Mouse (Mus musculus): ENCODE measurements around the gene Tbxa2r. TPM values are rescaled to one million over a fixed set of nuclear protein-coding genes. Genes with fewer than 3 reads are reported as not detected.

Gene Tbxa2r
- polyA plus RNA-seq, 1 experiment from 2014 or later: 3.1 TPM

DNA sequence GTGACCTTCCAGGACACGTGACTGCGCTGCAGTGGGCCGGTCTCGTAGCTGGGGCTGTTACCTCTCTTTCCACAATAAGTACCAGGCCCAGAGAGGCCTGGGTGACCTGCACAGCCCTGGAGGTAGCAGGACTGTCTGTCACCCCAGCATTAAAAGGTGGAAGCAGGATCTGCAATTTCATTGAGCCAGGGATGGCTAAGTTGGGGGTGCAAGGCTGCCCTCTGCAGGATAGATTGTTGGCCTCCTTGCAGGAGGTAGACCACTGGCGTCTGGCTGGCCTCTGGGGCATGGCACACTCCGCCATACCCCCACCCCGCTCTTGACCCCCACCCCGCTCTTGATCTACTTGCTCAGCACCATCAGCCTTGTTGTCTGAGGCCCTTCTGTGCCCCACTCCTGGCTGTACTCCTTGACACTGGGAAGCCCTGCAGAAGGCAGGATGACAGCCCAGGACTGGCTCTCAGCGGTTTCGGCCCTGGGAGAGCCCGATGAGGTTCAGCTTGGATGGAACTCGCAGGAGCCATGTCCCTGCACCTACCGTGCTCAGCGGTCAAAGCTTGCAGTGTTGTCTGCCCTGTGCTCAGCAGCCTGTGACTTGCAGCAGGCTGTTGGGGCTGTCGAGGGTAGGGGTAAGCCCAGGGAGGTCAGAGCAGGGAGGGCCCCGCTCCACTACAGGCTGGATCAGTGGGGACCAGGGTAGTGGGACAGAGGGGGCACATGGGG is 12.0 kb upstream of the Tbxa2r start:
- Histone ChIP-seq H3K36me3 (peaks cover 58% of the 10 kb centered on the region), H3K27ac (replicated peaks) (no peak overlapping the region), H3K27me3 (no peaks in the 10 kb centered on the region), H3K4me3 (no peak overlapping the region), H3K4me2 (replicated peaks) (no peak overlapping the region), H3K9me3 (no peaks in the 10 kb centered on the region), H3K9ac (replicated peaks) (no peak overlapping the region), H3K4me1 (peaks cover 17% of the 10 kb centered on the region)
- no peak for ATAC-seq (replicated peaks)
- WGBS: 48% methylated on average over 16 of the region's 16 CpGs

- Histone ChIP-seq H3K36me3 (peaks cover 50% of the 10 kb centered on the region), H3K27ac (replicated peaks) (no peak overlapping the region), H3K9ac (replicated peaks) (no peak overlapping the region), H3K4me2 (replicated peaks) (no peak overlapping the region), H3K4me3 (no peak overlapping the region), H3K9me3 (no peaks in the 10 kb centered on the region), H3K27me3 (no peaks in the 10 kb centered on the region), H3K4me1 (peaks cover 25% of the 10 kb centered on the region)
- ATAC-seq (replicated peaks): no peak
- 10% methylated on average over 19 of the region's 20 CpGs for WGBS
Observed at GRCm38 (mm10) chr10:81317273-81317672, 11.3 kb upstream of the Tbxa2r start.

DNA sequence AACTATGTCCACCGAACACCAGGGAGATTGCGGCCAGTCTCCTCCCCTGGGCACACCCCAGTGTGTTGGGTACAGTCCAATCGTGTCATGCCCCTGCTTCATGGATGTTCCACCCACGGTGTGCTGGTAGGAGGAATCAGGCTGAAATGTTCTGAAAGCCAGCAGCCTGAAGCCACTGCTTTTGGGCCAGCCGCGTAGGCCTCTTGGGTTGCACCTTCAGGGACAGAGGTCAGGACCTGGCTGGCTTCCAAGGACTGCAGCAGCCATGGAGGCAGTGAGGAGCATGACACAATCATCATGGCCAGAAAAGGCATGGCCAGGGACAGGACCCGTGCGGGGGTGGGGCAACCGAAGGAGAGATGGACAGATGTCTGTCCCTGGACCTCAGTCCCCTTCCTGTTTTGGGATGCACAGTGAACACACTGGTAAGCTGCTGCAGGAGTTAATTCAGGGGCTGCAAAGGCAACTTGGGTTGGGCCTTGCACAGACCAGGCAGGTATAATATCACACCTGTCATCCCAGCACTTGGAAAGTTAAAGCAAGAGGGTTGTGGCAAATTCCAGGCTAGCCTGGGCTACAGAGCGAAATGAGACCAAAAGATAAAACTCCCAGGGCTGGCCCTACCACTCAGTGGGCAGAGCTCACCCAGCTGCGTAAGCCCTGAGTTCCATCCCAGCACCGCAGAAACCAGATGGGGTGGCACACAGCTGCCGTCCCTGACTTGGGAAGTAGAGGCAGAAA is 9.8 kb upstream of the Tbxa2r start:
- Histone ChIP-seq H3K4me2 (replicated peaks) (no peak overlapping the region), H3K27me3 (no peaks in the 10 kb centered on the region), H3K4me3 (no peak overlapping the region), H3K9me3 (no peaks in the 10 kb centered on the region), H3K36me3 (peaks cover 50% of the 10 kb centered on the region), H3K4me1 (peaks cover 28% of the 10 kb centered on the region), H3K27ac (replicated peaks) (no peak overlapping the region), H3K9ac (replicated peaks) (peak overlapping the region; percentile 39; the same call in 1 of the 2 replicates)
- WGBS: 91% methylated on average over 13 of the region's 13 CpGs
- ATAC-seq (replicated peaks): no peak

DNA sequence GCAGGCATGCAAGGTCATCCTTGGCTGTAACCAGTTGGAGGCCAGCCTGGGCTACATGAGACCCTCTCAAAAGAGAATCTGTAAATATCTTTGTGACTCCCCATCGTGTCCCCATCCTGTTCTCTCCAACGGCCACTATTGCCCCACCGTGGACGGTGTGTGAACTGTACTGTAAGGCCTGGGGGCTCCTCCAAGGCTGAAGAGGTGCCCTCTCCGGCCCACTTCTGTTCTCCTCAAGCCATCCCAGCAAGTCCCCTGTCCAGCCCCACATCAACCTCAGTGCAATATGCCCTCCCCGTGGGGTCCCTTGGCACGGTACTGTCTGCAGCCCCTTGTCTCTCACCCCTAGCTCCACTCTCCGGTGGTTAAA is 9.2 kb upstream of the Tbxa2r start:
- Histone ChIP-seq H3K36me3 (peaks cover 50% of the 10 kb centered on the region), H3K9ac (replicated peaks) (peak overlapping the region; percentile 39), H3K4me1 (peaks cover 28% of the 10 kb centered on the region), H3K27me3 (no peaks in the 10 kb centered on the region), H3K27ac (replicated peaks) (peak overlapping the region; percentile 94), H3K4me3 (peak overlapping the region; percentile 72; the same call in 1 of the 2 replicates), H3K4me2 (replicated peaks) (peak overlapping the region; percentile 80), H3K9me3 (no peaks in the 10 kb centered on the region)
- WGBS: 39% methylated on average over 8 of the region's 8 CpGs
- ATAC-seq (replicated peaks): no peak

DNA sequence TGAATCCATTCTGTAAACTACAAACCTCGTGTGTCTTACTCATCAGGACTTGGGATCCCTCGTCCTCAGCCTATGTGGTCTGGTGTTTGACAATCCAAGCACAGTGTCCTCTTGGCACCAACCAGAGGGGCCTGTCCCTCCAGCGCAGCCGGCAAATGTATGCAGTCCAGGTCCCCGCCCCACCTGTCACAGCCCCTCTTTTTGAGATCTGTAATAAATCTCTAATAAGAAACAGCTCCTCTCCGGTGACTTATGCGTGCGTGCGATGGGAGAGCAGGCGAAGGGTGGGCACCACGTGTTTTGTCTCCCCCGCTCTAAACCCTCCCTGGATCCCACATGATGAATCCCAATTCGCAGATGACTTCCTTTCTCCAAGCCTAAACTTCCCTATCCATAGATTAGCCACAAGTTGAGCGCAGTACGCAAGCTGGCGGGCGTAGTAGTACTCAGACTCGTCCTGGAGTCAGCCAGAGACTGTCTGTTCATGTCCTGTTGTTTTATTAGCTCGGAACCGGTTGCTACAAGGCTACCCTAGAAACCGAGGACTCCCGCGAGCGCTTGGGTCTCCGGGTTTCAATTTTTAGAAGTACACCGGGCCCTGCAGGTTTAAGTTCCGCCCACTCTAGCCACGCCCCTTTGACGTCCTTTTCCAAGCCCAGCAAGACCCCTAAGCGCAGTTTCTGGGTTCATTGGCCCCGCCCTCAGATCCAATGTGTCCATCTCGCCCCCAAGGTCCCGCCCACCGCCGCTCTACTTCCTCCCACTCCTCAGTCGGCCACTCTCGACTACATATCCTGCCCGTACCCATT is 8.6 kb upstream of the Tbxa2r start:
- peak overlapping the region; percentile 39 for H3K9ac ChIP-seq (replicated peaks)
- WGBS: 1% methylated on average over 38 of the region's 38 CpGs
- peak; percentile 60 for ATAC-seq (replicated peaks)

GRCm38 (mm10) chr10:81320550-81321347 is 7.8 kb upstream of the Tbxa2r start, which contains the start of gene Cactin:
Gene Cactin, plus strand, starts transcription at chr10:81321103.
- peaks cover 50% of the 10 kb centered on the region for H3K36me3 ChIP-seq
- no peaks in the 10 kb centered on the region for H3K9me3 ChIP-seq
- peaks cover 28% of the 10 kb centered on the region for H3K4me1 ChIP-seq
- H3K27ac ChIP-seq (replicated peaks): peak within 1 kb of the TSS; percentile 94
- peak within 1 kb of the TSS; percentile 80 for H3K4me2 ChIP-seq (replicated peaks)
- H3K4me3 ChIP-seq: peak within 1 kb of the TSS; percentile 72
- WGBS: under 1% methylated on average over 68 of the region's 68 CpGs
- peak; percentile 93 for ATAC-seq (replicated peaks)
- H3K27me3 ChIP-seq: no peaks in the 10 kb centered on the region
- peak within 1 kb of the TSS; percentile 74 for H3K9ac ChIP-seq (replicated peaks)

More for the DNA sequence above, 8.6 kb upstream of the Tbxa2r start:
- H3K4me1 ChIP-seq: peaks cover 28% of the 10 kb centered on the region
- no peaks in the 10 kb centered on the region for H3K27me3 ChIP-seq
- H3K36me3 ChIP-seq: peaks cover 50% of the 10 kb centered on the region
- H3K27ac ChIP-seq (replicated peaks): peak overlapping the region; percentile 94
- H3K4me2 ChIP-seq (replicated peaks): peak overlapping the region; percentile 80
- peak overlapping the region; percentile 72 for H3K4me3 ChIP-seq
- H3K9me3 ChIP-seq: no peaks in the 10 kb centered on the region

DNA sequence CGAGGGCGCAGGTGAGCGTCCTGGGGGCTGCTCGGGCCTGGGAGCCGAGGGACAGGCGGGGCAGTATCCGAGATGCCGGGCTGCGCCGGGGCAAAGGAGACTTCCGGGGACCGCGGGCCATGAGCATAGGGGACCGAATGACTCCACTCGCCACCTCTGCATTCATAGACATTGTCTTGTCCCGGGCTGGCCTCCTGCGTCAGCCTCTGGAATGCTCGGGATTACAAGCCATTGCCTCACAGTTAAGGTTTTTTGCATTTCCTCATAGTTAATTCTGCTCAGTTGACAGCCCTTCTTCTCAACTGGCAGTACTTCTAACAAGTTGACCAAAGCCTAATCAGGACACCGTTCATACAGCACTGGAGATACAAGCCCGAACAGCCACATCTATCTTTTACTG is 7.1 kb upstream of the Tbxa2r start:
- ATAC-seq (replicated peaks): 0 out of 2 replicates have a peak, but pooled peaks have one; percentile 1
- Histone ChIP-seq H3K9me3 (no peaks in the 10 kb centered on the region), H3K27ac (replicated peaks) (peak overlapping the region; percentile 94), H3K4me2 (replicated peaks) (peak overlapping the region; percentile 80), H3K4me1 (peaks cover 28% of the 10 kb centered on the region), H3K9ac (replicated peaks) (peak overlapping the region; percentile 74), H3K27me3 (no peaks in the 10 kb centered on the region), H3K36me3 (peaks cover 51% of the 10 kb centered on the region), H3K4me3 (peak overlapping the region; percentile 72)
- 4% methylated on average over 20 of the region's 20 CpGs for WGBS

DNA sequence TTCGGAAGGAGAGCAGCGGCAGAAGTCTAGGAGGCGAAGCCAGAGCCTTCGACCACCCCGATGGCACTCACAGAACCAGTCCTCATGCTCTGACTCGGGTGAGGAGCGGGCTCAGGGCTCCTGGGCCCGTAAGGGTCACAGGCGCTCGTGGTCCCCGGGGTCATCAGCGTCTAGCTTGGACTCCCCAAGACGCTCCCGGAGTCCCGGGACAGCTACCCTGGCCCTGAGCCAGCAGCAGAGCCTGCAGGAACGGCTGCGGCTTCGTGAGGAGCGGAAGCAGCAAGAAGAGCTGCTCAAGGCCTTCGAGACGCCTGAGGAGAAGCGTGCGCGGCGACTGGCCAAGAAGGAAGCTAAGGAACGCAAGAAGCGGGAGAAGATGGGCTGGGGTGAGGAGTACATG is 6.1 kb upstream of the Tbxa2r start:
- ATAC-seq (replicated peaks): no peak
- Histone ChIP-seq H3K9me3 (no peaks in the 10 kb centered on the region), H3K4me3 (peak overlapping the region; percentile 72; the same call in 1 of the 2 replicates), H3K36me3 (peaks cover 60% of the 10 kb centered on the region), H3K4me1 (peaks cover 23% of the 10 kb centered on the region), H3K4me2 (replicated peaks) (no peak overlapping the region), H3K9ac (replicated peaks) (no peak overlapping the region), H3K27ac (replicated peaks) (no peak overlapping the region), H3K27me3 (no peaks in the 10 kb centered on the region)
- WGBS: 91% methylated on average over 27 of the region's 27 CpGs

- Histone ChIP-seq H3K4me3 (no peak overlapping the region), H3K36me3 (peaks cover 54% of the 10 kb centered on the region), H3K4me1 (peaks cover 23% of the 10 kb centered on the region), H3K27ac (replicated peaks) (no peak overlapping the region), H3K9me3 (no peaks in the 10 kb centered on the region), H3K27me3 (no peaks in the 10 kb centered on the region), H3K9ac (replicated peaks) (no peak overlapping the region), H3K4me2 (replicated peaks) (no peak overlapping the region)
- WGBS: 91% methylated on average over 23 of the region's 23 CpGs
- no peak for ATAC-seq (replicated peaks)
Observed at GRCm38 (mm10) chr10:81323141-81323775, 5.3 kb upstream of the Tbxa2r start.

DNA sequence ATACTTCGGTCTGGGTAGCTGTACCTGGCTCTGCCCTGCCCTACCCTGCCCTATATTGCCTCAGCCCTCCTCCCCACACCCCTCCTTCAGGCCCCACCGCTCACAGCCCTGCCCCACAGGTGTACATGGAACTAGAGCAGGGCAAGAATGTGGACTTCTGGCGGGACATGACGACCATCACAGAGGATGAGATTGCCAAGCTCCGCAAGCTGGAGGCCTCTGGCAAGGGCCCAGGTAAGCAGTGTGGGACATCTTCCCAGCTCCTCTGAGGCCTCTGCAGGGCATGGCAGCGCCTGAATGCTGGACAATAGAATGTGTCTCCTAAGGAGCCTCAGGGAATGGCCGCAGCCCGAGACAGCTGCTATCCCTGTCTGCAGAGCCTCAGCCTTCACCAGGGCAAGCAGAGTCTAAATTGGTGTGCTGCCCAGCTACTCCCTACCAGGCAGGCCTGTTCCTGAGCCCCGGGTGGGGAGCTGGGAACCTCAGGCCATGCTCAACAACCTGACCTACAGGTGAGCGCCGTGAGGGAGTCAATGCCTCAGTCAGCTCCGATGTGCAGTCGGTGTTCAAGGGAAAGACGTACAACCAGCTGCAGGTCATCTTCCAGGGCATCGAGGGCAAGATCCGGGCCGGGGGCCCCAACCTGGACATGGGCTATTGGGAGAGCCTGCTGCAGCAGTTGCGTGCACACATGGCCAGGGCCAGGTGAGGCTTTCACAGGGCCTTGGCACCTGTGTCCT is 4.6 kb upstream of the Tbxa2r start:
- Histone ChIP-seq H3K36me3 (peaks cover 50% of the 10 kb centered on the region), H3K4me3 (no peak overlapping the region), H3K9me3 (no peaks in the 10 kb centered on the region), H3K4me2 (replicated peaks) (no peak overlapping the region), H3K9ac (replicated peaks) (no peak overlapping the region), H3K4me1 (peaks cover 23% of the 10 kb centered on the region), H3K27ac (replicated peaks) (no peak overlapping the region), H3K27me3 (no peaks in the 10 kb centered on the region)
- WGBS: 95% methylated on average over 18 of the region's 18 CpGs
- ATAC-seq (replicated peaks): no peak
